Mouse (Mus musculus): ENCODE data around the gene A230072I06Rik. TPM values are rescaled to one million over a fixed set of nuclear protein-coding genes. Genes with fewer than 3 reads are reported as not detected.

The A230072I06Rik gene
- total and polyA plus RNA-seq, 2 experiments from 2014 or later: 0.48 TPM; not detected in 1

DNA sequence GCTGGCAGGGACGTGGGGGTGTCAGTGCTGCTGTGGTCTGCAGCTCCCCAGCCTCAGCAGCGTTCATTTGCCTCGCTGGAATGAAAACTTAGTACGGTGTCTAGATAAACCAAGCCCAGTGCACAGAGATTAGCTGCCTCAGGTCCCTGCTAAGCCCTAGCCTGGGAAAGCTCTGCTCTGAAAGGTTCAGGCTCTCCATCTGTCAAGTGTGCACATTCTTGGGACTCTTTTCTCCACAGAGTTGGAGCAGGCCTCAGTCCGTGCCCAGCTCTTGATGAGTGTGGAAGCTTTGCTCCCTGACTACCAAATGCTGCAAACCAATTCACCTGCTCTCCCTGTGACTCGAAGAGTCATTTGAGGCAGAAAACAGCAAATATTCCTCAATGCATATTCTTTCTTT is 43.5 kb downstream of the A230072I06Rik start:
- DNase-seq (no peak), ATAC-seq (no peak)
- H3K4me2 ChIP-seq (ENCODE audit: low read depth): no peak overlapping the region
- no peak for TF ChIP-seq CTCF (IDR thresholded peaks at IDR 0.05; ENCODE audit: low read depth)
- H3K9ac ChIP-seq: no peak overlapping the region
- no peaks in the 10 kb centered on the region for H3K9me3 ChIP-seq (ENCODE audit: low read length)
- H3K36me3 ChIP-seq (ENCODE audit: insufficient read depth): no peaks in the 10 kb centered on the region
- no peak overlapping the region for H3K27ac ChIP-seq (ENCODE audit: low read depth, low read length)
- H3K4me3 ChIP-seq (ENCODE audit: low read depth, low read length): no peak overlapping the region
- peaks cover 6% of the 10 kb centered on the region; the same call in 1 of the 2 replicates for H3K27me3 ChIP-seq (ENCODE audit: insufficient read depth, low read length)
- peaks cover 18% of the 10 kb centered on the region for H3K4me1 ChIP-seq (ENCODE audit: insufficient read depth)
- WGBS: 58% methylated on average over 6 of the region's 6 CpGs

DNA sequence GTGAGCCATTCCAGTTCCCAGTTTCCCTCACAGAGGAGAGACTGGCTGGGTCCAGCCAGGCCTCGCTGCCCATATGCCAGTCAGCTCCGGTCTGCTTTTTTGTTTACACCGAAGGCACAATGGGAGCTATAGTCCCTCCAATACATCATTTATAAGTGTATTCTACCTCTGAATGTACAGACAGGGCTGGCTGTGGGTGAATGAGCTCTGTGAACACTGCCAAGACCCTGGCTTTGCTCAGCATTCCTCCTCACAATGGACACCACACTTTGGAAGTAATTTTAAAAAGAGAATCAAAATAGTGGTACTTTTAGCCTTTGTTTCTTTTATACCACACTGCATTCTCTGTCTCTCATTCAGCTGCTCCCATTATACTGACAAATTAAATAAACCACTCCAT is 44.6 kb downstream of the A230072I06Rik start:
- TF ChIP-seq CTCF (IDR thresholded peaks at IDR 0.05; ENCODE audit: low read depth): no peak
- no peak for ATAC-seq
- Histone ChIP-seq H3K9me3 (ENCODE audit: low read length) (no peaks in the 10 kb centered on the region), H3K27ac (ENCODE audit: low read depth, low read length) (no peak overlapping the region), H3K4me1 (ENCODE audit: insufficient read depth) (peaks cover 26% of the 10 kb centered on the region), H3K27me3 (ENCODE audit: insufficient read depth, low read length) (peaks cover 6% of the 10 kb centered on the region; the same call in 1 of the 2 replicates), H3K9ac (no peak overlapping the region), H3K4me3 (ENCODE audit: low read depth, low read length) (no peak overlapping the region), H3K36me3 (ENCODE audit: insufficient read depth) (no peaks in the 10 kb centered on the region), H3K4me2 (ENCODE audit: low read depth) (no peak overlapping the region)
- DNase-seq: no peak
- WGBS: 23% methylated on average over 3 of the region's 3 CpGs

GRCm38 (mm10) chr8:12324561-12324960 is 45.9 kb downstream of the A230072I06Rik start:
- 16% methylated on average over 10 of the region's 10 CpGs for WGBS
- TF ChIP-seq CTCF (IDR thresholded peaks at IDR 0.05; ENCODE audit: low read depth): no peak
- peak overlapping the region; percentile 47; the same call in 1 of the 2 replicates for H3K27ac ChIP-seq (ENCODE audit: low read depth, low read length)
- H3K36me3 ChIP-seq (ENCODE audit: insufficient read depth): no peaks in the 10 kb centered on the region
- H3K4me1 ChIP-seq (ENCODE audit: insufficient read depth): peaks cover 26% of the 10 kb centered on the region
- DNase-seq (no peak), ATAC-seq (no peak)
- peak overlapping the region; percentile 15; the same call in 1 of the 2 replicates for H3K9ac ChIP-seq
- H3K9me3 ChIP-seq (ENCODE audit: low read length): no peaks in the 10 kb centered on the region
- H3K4me2 ChIP-seq (ENCODE audit: low read depth): peak overlapping the region; percentile 31; the same call in 1 of the 2 replicates
- peaks cover 6% of the 10 kb centered on the region; the same call in 1 of the 2 replicates for H3K27me3 ChIP-seq (ENCODE audit: insufficient read depth, low read length)
- 0 out of 2 replicates have a peak overlapping the region, but pooled peaks have one; percentile 1 for H3K4me3 ChIP-seq (ENCODE audit: low read depth, low read length)

DNA sequence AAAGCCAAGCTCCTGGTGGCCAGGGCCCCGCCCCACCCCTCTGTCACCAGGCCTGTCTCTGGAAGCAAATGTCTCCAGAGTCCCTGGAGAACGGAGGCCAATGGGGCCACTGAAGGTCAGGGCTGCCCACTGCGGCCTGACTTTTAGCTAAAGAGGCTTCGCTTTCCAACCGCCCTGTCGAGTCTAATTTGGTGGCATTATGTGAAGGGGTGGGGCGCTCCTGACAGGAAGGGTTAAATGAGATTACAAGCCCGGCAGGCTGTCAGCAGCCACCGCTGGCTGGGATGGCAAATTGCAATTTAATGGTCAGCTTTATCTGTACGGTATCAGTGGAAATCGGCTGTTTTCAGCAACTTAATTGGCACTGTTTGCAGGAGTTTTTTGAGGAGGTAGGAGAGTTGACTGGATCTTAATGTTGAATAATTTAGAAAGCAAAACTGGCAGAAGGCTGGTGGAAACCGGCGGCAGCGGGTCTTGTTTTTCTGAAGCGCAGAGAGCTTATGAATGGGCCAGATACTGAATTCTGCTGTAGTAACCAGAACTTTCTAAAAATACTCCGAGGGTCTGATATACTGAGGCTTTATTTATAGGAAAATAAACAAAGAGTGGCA is 46.5 kb downstream of the A230072I06Rik start:
- Histone ChIP-seq H3K9ac (peak overlapping the region; percentile 15; the same call in 1 of the 2 replicates), H3K36me3 (ENCODE audit: insufficient read depth) (no peaks in the 10 kb centered on the region), H3K27me3 (ENCODE audit: insufficient read depth, low read length) (peaks cover 10% of the 10 kb centered on the region), H3K9me3 (ENCODE audit: low read length) (no peaks in the 10 kb centered on the region), H3K4me1 (ENCODE audit: insufficient read depth) (peaks cover 25% of the 10 kb centered on the region), H3K4me2 (ENCODE audit: low read depth) (peak overlapping the region; percentile 31), H3K4me3 (ENCODE audit: low read depth, low read length) (peak overlapping the region; percentile 11; the same call in 1 of the 2 replicates), H3K27ac (ENCODE audit: low read depth, low read length) (peak overlapping the region; percentile 47; the same call in 1 of the 2 replicates)
- DNase-seq (peak; percentile 61), ATAC-seq (no peak)
- no peak for TF ChIP-seq CTCF (IDR thresholded peaks at IDR 0.05; ENCODE audit: low read depth)
- WGBS: 15% methylated on average over 16 of the region's 16 CpGs

- WGBS: 11% methylated on average over 13 of the region's 13 CpGs
- H3K27ac ChIP-seq (ENCODE audit: low read depth, low read length): peak overlapping the region; percentile 76
- H3K9ac ChIP-seq: peak overlapping the region; percentile 33
- no peak for TF ChIP-seq CTCF (IDR thresholded peaks at IDR 0.05; ENCODE audit: low read depth)
- peak overlapping the region; percentile 41 for H3K4me2 ChIP-seq (ENCODE audit: low read depth)
- H3K4me3 ChIP-seq (ENCODE audit: low read depth, low read length): peak overlapping the region; percentile 4; the same call in 1 of the 2 replicates
- H3K4me1 ChIP-seq (ENCODE audit: insufficient read depth): peaks cover 29% of the 10 kb centered on the region
- DNase-seq (peak; percentile 53), ATAC-seq (peak; percentile 23; the same call in 1 of the 2 replicates)
- H3K36me3 ChIP-seq (ENCODE audit: insufficient read depth): no peaks in the 10 kb centered on the region
- H3K27me3 ChIP-seq (ENCODE audit: insufficient read depth, low read length): peaks cover 11% of the 10 kb centered on the region
- no peaks in the 10 kb centered on the region for H3K9me3 ChIP-seq (ENCODE audit: low read length)
Observed at GRCm38 (mm10) chr8:12327187-12327586, 48.6 kb downstream of the A230072I06Rik start.

DNA sequence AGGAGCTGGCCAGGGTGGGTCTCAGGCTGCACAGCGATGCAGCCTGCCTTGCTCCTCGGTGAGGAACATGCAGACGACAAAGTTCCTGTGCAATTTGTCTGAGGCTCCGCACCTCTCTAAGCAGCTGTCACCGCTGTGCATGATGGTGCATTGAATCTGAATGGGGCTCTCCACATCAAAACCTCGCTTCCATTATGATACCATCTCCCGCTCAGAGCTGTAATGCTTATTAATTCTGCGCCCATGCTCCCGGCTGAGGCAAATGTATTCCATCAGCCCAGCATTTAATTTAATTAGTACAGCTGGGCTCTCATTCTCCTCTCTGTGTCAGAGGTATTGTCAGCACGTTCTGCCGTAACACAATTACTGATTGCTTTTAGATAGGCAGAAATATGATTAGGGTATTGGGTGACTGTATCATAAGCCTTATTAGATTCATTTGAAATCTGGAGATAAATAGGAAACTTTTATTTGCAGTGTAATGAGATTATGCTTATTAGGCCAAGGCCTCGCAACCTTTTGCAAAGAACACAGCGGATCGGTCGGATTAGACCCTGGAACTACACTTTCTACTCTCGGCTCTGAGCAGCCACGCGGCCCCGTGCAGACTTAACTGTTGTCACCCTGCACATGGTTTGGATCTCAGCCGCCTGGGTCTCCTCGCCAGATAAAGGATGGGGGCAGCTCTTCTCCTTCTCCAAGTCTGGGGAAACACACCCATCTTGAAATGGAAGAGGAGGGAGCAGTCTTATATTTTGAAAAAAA is 49.3 kb downstream of the A230072I06Rik start:
- Histone ChIP-seq H3K9me3 (ENCODE audit: low read length) (no peaks in the 10 kb centered on the region), H3K36me3 (ENCODE audit: insufficient read depth) (no peaks in the 10 kb centered on the region), H3K4me3 (ENCODE audit: low read depth, low read length) (peak overlapping the region; percentile 4; the same call in 1 of the 2 replicates), H3K27me3 (ENCODE audit: insufficient read depth, low read length) (peaks cover 11% of the 10 kb centered on the region), H3K4me1 (ENCODE audit: insufficient read depth) (peaks cover 29% of the 10 kb centered on the region), H3K9ac (peak overlapping the region; percentile 37), H3K4me2 (ENCODE audit: low read depth) (peak overlapping the region; percentile 41), H3K27ac (ENCODE audit: low read depth, low read length) (peak overlapping the region; percentile 76)
- DNase-seq (peak; percentile 67), ATAC-seq (peak; percentile 79)
- 8% methylated on average over 21 of the region's 21 CpGs for WGBS
- no peak for TF ChIP-seq CTCF (IDR thresholded peaks at IDR 0.05; ENCODE audit: low read depth)
